In genomic region chr6:37790878-37791277, GRCm38 (mm10) we compare ENCODE assay signal across 21 mouse cellular contexts.
A peak's percentile ranks its signal among the peaks of the same experiment; 100 is the strongest.
DNase-seq lines count a peak whose midpoint lies in the region; ATAC-seq and TF ChIP-seq lines count a peak whose summit lies in the region.
"Had no signal": no experiment of that assay in that cellular context is flagged by ENCODE, and none has a peak within 500 bp of the region (broad histone marks: within the 10 kb centered on the region; RNA-seq: fewer than 3 reads in every experiment).

No protein-coding gene starts in this region.

- no peak overlapping the region for H3K4me3 ChIP-seq in intestine, embryonic 14.5 days (ENCODE audit: low read depth, low read length)
- no peak overlapping the region for H3K4me3 ChIP-seq in intestine, postnatal 0 days (ENCODE audit: low read depth, low read length)

- no peak overlapping the region for H3K27ac ChIP-seq in intestine, embryonic 14.5 days (ENCODE audit: low read depth)
- no peak overlapping the region for H3K27ac ChIP-seq in intestine, postnatal 0 days (ENCODE audit: low read depth, low read length)

- H3K36me3 ChIP-seq in intestine, embryonic 14.5 days (ENCODE audit: control insufficient read depth, insufficient read depth, low read length): no peaks in the 10 kb centered on the region
- H3K36me3 ChIP-seq in intestine, postnatal 0 days (ENCODE audit: control insufficient read depth, insufficient read depth): no peaks in the 10 kb centered on the region
- H3K36me3 ChIP-seq: G1E had no signal

- H3K4me1 ChIP-seq in intestine, embryonic 14.5 days (replicated peaks; ENCODE audit: control insufficient read depth, insufficient read depth, low read length): no peaks in the 10 kb centered on the region
- H3K4me1 ChIP-seq in intestine, postnatal 0 days (replicated peaks; ENCODE audit: control insufficient read depth, insufficient read depth, low read length): no peaks in the 10 kb centered on the region

- 97% methylated on average over 1 of the region's 1 CpGs for WGBS in intestine, embryonic 14.5 days
- 84% methylated on average over 1 of the region's 1 CpGs for WGBS in intestine, postnatal 0 days

- peak; percentile 9 for DNase-seq in intestine, embryonic 14.5 days (ENCODE audit: low spot score)
- peak; percentile 66 for DNase-seq in fat pad, adult 2 months (ENCODE audit: extremely low read depth, low read depth, low spot score)
- peak; percentile 70 for DNase-seq in gonadal fat pad, adult 2 months (ENCODE audit: low read depth)
- no peak for DNase-seq in thymus, postnatal 14 days
- no peak for DNase-seq in right cerebral cortex, postnatal 14 days
- DNase-seq: adrenal gland, adult 2 months; adrenal gland, adult 8-10 months; adrenal gland, postnatal 10 days; adrenal gland, postnatal 14 days; adrenal gland, postnatal 25 days; adrenal gland, postnatal 36 days; B cell, adult 2 months; cerebellum, adult 11 months; cerebellum, adult 11-12 months; cerebellum, adult 18-20 months had no signal

- H3K9ac ChIP-seq in intestine, embryonic 14.5 days (ENCODE audit: low read length): no peak overlapping the region
- H3K9ac ChIP-seq in intestine, postnatal 0 days (ENCODE audit: low read depth, low read length): no peak overlapping the region

- no peak overlapping the region for H3K4me2 ChIP-seq in intestine, embryonic 14.5 days (ENCODE audit: low read length)
- H3K4me2 ChIP-seq in intestine, postnatal 0 days (replicated peaks; ENCODE audit: low read depth): no peak overlapping the region

- ATAC-seq in intestine, embryonic 14.5 days (replicated peaks; ENCODE audit: low FRiP score, low TSS enrichment, low read depth): no peak
- ATAC-seq in intestine, postnatal 0 days: no peak
- ATAC-seq: activated CD4-positive, CD25-positive, alpha-beta regulatory T cell, adult 4 months; CD4-positive, CD25-positive, alpha-beta regulatory T cell, adult 4 months; Patski had no signal

- H3K9me3 ChIP-seq in intestine, embryonic 14.5 days (ENCODE audit: control insufficient read depth, low read length): peaks cover 2% of the 10 kb centered on the region; the same call in 1 of the 2 replicates
- no peaks in the 10 kb centered on the region for H3K9me3 ChIP-seq in intestine, postnatal 0 days (ENCODE audit: control insufficient read depth)

- TF ChIP-seq CTCF in intestine, postnatal 0 days (IDR thresholded peaks at IDR 0.05; ENCODE audit: low read depth): no peak

- H3K27me3 ChIP-seq in intestine, embryonic 14.5 days (replicated peaks; ENCODE audit: control insufficient read depth, insufficient read depth, low read length): no peaks in the 10 kb centered on the region
- H3K27me3 ChIP-seq in intestine, postnatal 0 days (replicated peaks; ENCODE audit: control insufficient read depth, insufficient read depth, low read length): no peaks in the 10 kb centered on the region
- H3K27me3 ChIP-seq: CH12.LX, Patski had no signal

Comparison
In these comparisons a context has a peak if more than half of its experiments do, and no peak if none do; other contexts are left out.
1. DNase-seq: peak in intestine, embryonic 14.5 days (single experiment), fat pad, adult 2 months (single experiment) and gonadal fat pad, adult 2 months (single experiment); none in thymus, postnatal 14 days (single experiment) and right cerebral cortex, postnatal 14 days (single experiment).